Mouse (Mus musculus) MEL (cell line): ENCODE data around the gene Pla2g3.

Source experiments
- CTCF ChIP-seq, 3 experiments: IDR thresholded peaks in 2 of 3; conservative IDR thresholded peaks in 1 of 3; 2 replicates each; pipeline ENCODE4 v1.5.1; 2011 to 2012; ENCODE audit warnings: low read length in 3 of 3, low read depth in 2 of 3, mild to moderate bottlenecking in 2 of 3, improper control_type of control experiment in 1 of 3, inconsistent platforms in 1 of 3, mixed read lengths in 1 of 3, moderate library complexity in 1 of 3; ENCODE audit not compliant: control insufficient read depth in 1 of 3, insufficient read depth in 1 of 3, poor library complexity in 1 of 3, severe bottlenecking in 1 of 3
- EP300 ChIP-seq, 2 experiments: IDR thresholded peaks; 2 replicates each; pipeline ENCODE4 v1.6.1; 2011; ENCODE audit warnings: improper control_type of control experiment in 2 of 2, low read length in 2 of 2, low read depth in 1 of 2, mild to moderate bottlenecking in 1 of 2
- HCFC1 ChIP-seq: IDR thresholded peaks from 2 replicates; pipeline ENCODE4 v1.6.1; 2012; ENCODE audit warnings: low read depth, mild to moderate bottlenecking, inconsistent platforms, low read length, improper control_type of control experiment, moderate library complexity
- MXI1 ChIP-seq: IDR thresholded peaks from 2 replicates; pipeline ENCODE4 v1.6.1; 2011; ENCODE audit warnings: mild to moderate bottlenecking, low read depth, low read length, improper control_type of control experiment
- POLR2A ChIP-seq, 2 experiments: IDR thresholded peaks; 2 replicates each; pipeline ENCODE4 v1.6.1; 2011 to 2012; ENCODE audit warnings: low read length in 2 of 2, mild to moderate bottlenecking in 2 of 2, control low read depth in 1 of 2, improper control_type of control experiment in 1 of 2, low read depth in 1 of 2, moderate library complexity in 1 of 2; ENCODE audit not compliant: control insufficient read depth in 1 of 2, insufficient read depth in 1 of 2, poor library complexity in 1 of 2
- POLR2AphosphoS5 ChIP-seq: IDR thresholded peaks from 2 replicates; pipeline ENCODE4 v1.6.1; 2012; ENCODE audit warnings: low read depth, borderline replicate concordance, mild to moderate bottlenecking, inconsistent platforms, low read length, moderate library complexity, mixed read lengths
- SIN3A ChIP-seq: IDR thresholded peaks from 2 replicates; pipeline ENCODE4 v1.6.1; 2012; ENCODE audit warnings: low read length, improper control_type of control experiment, inconsistent platforms

- TF ChIP-seq POLR2A (IDR thresholded peaks at IDR 0.05; ENCODE audit: control insufficient read depth in 1 of 2, insufficient read depth in 1 of 2, low read depth in 1 of 2, low read length in 2 of 2, poor library complexity in 1 of 2), result no peak
- TF ChIP-seq EP300 (IDR thresholded peaks at IDR 0.05; ENCODE audit: low read depth in 1 of 2, low read length in 2 of 2), result no peak
- TF ChIP-seq CTCF (IDR thresholded peaks at IDR 0.05 in 2 of 3, conservative IDR thresholded peaks at IDR 0.05 in 1 of 3; ENCODE audit: control insufficient read depth in 1 of 3, insufficient read depth in 1 of 3, low read depth in 2 of 3, low read length in 3 of 3, poor library complexity in 1 of 3, severe bottlenecking in 1 of 3), result no peak
- no peak for TF ChIP-seq POLR2AphosphoS5
- no peak for TF ChIP-seq HCFC1
- no peak for TF ChIP-seq SIN3A
- no peak for TF ChIP-seq MXI1
These were observed 25.2 kb downstream of the Pla2g3 start for GRCm38 (mm10) chr11:3513291-3513690.
